Mouse (Mus musculus): Measurements from ENCODE around the gene Rmnd5a. TPM values are rescaled to one million over a fixed set of nuclear protein-coding genes. Genes with fewer than 3 reads are reported as not detected.
A peak's percentile ranks its signal among the peaks of the same experiment; 100 is the strongest.
"Not testable (repeated sequence)": the region's sequence is repeated elsewhere in the genome, so short reads cannot be mapped to it uniquely, and the experiment has no call there.

The Rmnd5a gene
- polyA plus RNA-seq, 1 experiment from 2014 or later, result 8.4 TPM

- H3K36me3 ChIP-seq (replicated peaks), result no peaks in the 10 kb centered on the region
- WGBS, result 77% methylated on average over 3 of the region's 3 CpGs
- DNase-seq (ENCODE audit: extremely low spot score, low spot score), result no peak
- H3K4me3 ChIP-seq, result no peak overlapping the region
- H3K9me3 ChIP-seq, result no peaks in the 10 kb centered on the region
- H3K27me3 ChIP-seq (ENCODE audit: poor library complexity, severe bottlenecking), result no peaks in the 10 kb centered on the region
- H3K4me1 ChIP-seq, result no peaks in the 10 kb centered on the region
- no peak overlapping the region for H3K27ac ChIP-seq
Measured at GRCm38 (mm10) chr6:71469291-71469690, 28.9 kb upstream of the Rmnd5a start.

DNA sequence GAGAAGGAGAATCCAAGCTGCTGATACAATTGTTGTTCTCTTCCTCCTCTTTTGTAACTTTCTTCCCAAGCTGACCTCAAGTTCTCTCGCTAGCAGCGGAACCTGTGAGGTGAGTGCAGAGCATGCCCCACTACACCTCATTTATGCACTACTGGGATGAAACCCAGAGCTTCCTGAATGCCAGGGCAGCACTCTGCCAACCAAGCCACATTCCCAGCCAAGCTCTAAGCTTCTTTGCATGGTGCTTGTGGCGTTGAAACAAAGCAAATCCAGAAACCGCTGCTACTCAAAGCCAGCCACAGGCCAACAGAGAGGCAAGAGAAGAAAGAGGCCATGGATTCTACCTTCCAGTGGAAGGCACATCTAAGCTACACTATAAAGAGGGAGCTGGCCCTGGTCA is 27.3 kb upstream of the Rmnd5a start:
- DNase-seq (ENCODE audit: extremely low spot score, low spot score), result no peak
- 77% methylated on average over 4 of the region's 4 CpGs for WGBS

GRCm38 (mm10) chr6:71465146-71465545 is 24.7 kb upstream of the Rmnd5a start:
- Histone ChIP-seq H3K9me3 (no peaks in the 10 kb centered on the region), H3K4me1 (no peaks in the 10 kb centered on the region), H3K36me3 (replicated peaks) (no peaks in the 10 kb centered on the region), H3K4me3 (no peak overlapping the region), H3K27me3 (ENCODE audit: poor library complexity, severe bottlenecking) (no peaks in the 10 kb centered on the region), H3K27ac (no peak overlapping the region)
- WGBS, result 90% methylated on average over 3 of the region's 3 CpGs
- DNase-seq (ENCODE audit: extremely low spot score, low spot score), result no peak

More for the DNA sequence above, 27.3 kb upstream of the Rmnd5a start:
- Histone ChIP-seq H3K27ac (no peak overlapping the region), H3K4me1 (no peaks in the 10 kb centered on the region), H3K36me3 (replicated peaks) (no peaks in the 10 kb centered on the region), H3K9me3 (no peaks in the 10 kb centered on the region), H3K4me3 (no peak overlapping the region), H3K27me3 (ENCODE audit: poor library complexity, severe bottlenecking) (no peaks in the 10 kb centered on the region)

GRCm38 (mm10) chr6:71457956-71458608 is 17.6 kb upstream of the Rmnd5a start:
- WGBS, result 84% methylated on average over 8 of the region's 8 CpGs
- H3K4me1 ChIP-seq, result no peaks in the 10 kb centered on the region

DNA sequence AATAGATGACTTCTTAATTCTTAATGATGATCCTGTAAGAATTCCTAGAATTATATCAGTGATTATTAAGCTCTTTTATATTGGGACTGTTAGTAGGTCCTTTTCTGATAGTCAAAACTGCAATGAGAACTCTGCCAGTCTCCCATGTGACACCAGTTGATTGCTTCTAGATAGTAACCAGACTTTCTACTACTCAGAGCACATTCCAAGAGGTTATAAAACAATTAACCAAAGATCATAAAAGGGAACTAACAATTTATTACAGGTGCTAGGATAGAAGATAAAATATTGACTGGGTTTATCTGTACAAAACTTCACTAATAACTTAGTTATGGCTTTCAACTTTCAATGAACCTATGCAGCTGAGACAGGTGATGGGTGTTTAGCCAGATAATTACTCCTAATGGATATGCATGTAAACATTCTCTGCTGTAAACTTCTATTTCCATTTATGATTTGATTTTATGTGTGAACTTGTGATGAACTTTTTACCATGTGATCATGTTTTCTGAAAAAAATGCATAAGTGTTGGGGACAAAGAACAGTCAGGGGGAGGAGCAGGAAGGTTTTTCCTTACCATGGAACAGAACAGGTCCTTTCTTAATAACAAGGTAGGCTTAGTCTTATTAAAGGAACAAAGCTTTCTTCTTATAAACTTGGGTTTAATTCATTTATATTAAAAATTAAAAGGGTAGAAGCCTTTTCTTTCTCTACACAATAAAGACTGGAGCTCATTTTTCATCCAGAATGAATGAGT is 13.7 kb upstream of the Rmnd5a start:
- not testable (repeated sequence) for H3K27ac ChIP-seq; H3K9me3 ChIP-seq; H3K4me1 ChIP-seq; H3K4me3 ChIP-seq; H3K27me3 ChIP-seq (ENCODE audit: poor library complexity, severe bottlenecking); DNase-seq (ENCODE audit: extremely low spot score, low spot score); H3K36me3 ChIP-seq (replicated peaks)

More at GRCm38 (mm10) chr6:71457956-71458608, 17.6 kb upstream of the Rmnd5a start:
- no peak for DNase-seq (ENCODE audit: extremely low spot score, low spot score)
- no peaks in the 10 kb centered on the region for H3K9me3 ChIP-seq
- H3K27ac ChIP-seq, result no peak overlapping the region
- H3K4me3 ChIP-seq, result no peak overlapping the region
- H3K36me3 ChIP-seq (replicated peaks), result no peaks in the 10 kb centered on the region
- no peaks in the 10 kb centered on the region for H3K27me3 ChIP-seq (ENCODE audit: poor library complexity, severe bottlenecking)

DNA sequence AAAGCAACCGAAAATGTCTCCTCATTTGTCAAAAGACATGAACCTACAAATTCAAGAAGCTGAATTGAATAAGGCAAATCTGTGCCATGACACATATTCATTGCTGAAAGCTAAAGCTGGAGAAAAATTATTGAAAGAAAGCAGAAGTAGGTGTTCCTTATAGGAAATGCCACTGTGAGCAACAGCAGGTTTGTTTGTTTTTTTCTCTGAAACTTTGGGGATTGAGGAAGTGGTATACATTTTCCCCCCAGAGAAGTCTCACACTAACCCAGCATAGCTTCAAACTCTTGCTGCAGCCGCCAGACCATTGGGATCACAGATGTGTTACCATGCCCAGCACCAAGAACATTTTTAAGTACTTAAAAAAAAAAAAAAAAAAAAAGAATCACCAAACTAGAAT is 12.4 kb upstream of the Rmnd5a start:
- Histone ChIP-seq H3K36me3 (replicated peaks) (no peaks in the 10 kb centered on the region), H3K9me3 (no peaks in the 10 kb centered on the region), H3K4me1 (no peaks in the 10 kb centered on the region), H3K27me3 (ENCODE audit: poor library complexity, severe bottlenecking) (no peaks in the 10 kb centered on the region), H3K4me3 (no peak overlapping the region), H3K27ac (no peak overlapping the region)
- 84% methylated on average over 2 of the region's 2 CpGs for WGBS
- no peak for DNase-seq (ENCODE audit: extremely low spot score, low spot score)

GRCm38 (mm10) chr6:71445560-71445959 is 5.1 kb upstream of the Rmnd5a start:
- Histone ChIP-seq H3K27me3 (ENCODE audit: poor library complexity, severe bottlenecking) (no peaks in the 10 kb centered on the region), H3K9me3 (no peaks in the 10 kb centered on the region), H3K4me3 (no peak overlapping the region), H3K4me1 (peaks cover 12% of the 10 kb centered on the region), H3K36me3 (replicated peaks) (no peaks in the 10 kb centered on the region), H3K27ac (no peak overlapping the region)
- DNase-seq (ENCODE audit: extremely low spot score, low spot score), result no peak
- WGBS, result 88% methylated on average over 6 of the region's 6 CpGs

DNA sequence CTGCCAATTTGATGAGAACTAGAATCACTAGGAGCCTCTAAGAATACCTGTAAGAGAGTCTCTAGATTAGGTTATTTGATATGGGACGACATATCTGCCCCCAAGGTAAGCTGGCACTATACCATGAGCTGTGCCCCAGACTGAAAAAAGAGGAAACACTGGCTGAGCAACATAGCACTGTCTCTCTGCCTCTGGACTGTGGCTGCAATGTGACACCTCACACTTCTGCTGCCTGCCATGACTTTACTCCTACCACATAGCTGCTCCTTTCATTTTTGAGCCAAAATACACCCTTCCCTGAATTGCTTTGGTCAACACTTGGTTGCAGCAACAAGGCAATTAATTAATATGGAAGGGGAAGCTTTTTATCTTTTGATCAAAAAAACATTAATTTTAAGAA is 4.3 kb upstream of the Rmnd5a start:
- peaks cover 12% of the 10 kb centered on the region for H3K4me1 ChIP-seq
- 86% methylated on average over 1 of the region's 1 CpGs for WGBS
- no peak for DNase-seq (ENCODE audit: extremely low spot score, low spot score)
- no peak overlapping the region for H3K4me3 ChIP-seq
- no peaks in the 10 kb centered on the region for H3K36me3 ChIP-seq (replicated peaks)
- no peaks in the 10 kb centered on the region for H3K9me3 ChIP-seq
- no peak overlapping the region for H3K27ac ChIP-seq
- H3K27me3 ChIP-seq (ENCODE audit: poor library complexity, severe bottlenecking), result no peaks in the 10 kb centered on the region

GRCm38 (mm10) chr6:71442130-71442529 is 1.7 kb upstream of the Rmnd5a start:
- no peak for DNase-seq (ENCODE audit: extremely low spot score, low spot score)
- Histone ChIP-seq H3K36me3 (replicated peaks) (no peaks in the 10 kb centered on the region), H3K4me3 (no peak overlapping the region), H3K4me1 (peaks cover 31% of the 10 kb centered on the region), H3K27me3 (ENCODE audit: poor library complexity, severe bottlenecking) (no peaks in the 10 kb centered on the region), H3K9me3 (no peaks in the 10 kb centered on the region), H3K27ac (no peak overlapping the region)
- 78% methylated on average over 2 of the region's 3 CpGs for WGBS

GRCm38 (mm10) chr6:71441251-71441580 is 779 bp upstream of the Rmnd5a start:
- WGBS, result 4% methylated on average over 12 of the region's 12 CpGs
- Histone ChIP-seq H3K36me3 (replicated peaks) (no peaks in the 10 kb centered on the region), H3K4me1 (peaks cover 40% of the 10 kb centered on the region), H3K4me3 (peak overlapping the region; percentile 97), H3K27me3 (ENCODE audit: poor library complexity, severe bottlenecking) (no peaks in the 10 kb centered on the region), H3K27ac (peak overlapping the region; percentile 97), H3K9me3 (no peaks in the 10 kb centered on the region)
- DNase-seq (ENCODE audit: extremely low spot score, low spot score), result no peak

DNA sequence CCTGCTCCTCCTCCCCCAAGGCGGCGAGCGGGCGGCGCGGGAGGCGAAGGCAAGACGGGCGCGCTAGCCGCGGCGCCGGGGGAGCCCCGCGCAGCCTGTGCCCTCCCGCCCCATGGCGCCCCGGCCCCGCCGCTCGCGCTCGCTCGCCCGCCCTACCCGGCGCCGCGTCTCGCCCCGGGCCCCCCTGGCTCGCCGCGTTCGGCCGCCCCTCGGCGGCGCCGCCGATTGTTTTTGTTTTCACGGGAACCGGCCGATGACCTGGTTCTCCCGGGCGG is 283 bp downstream of the Rmnd5a start:
- H3K27me3 ChIP-seq (ENCODE audit: poor library complexity, severe bottlenecking), result no peaks in the 10 kb centered on the region
- peak overlapping the region; percentile 97 for H3K4me3 ChIP-seq
- H3K4me1 ChIP-seq, result peaks cover 42% of the 10 kb centered on the region
- H3K36me3 ChIP-seq (replicated peaks), result no peaks in the 10 kb centered on the region
- peak overlapping the region; percentile 97 for H3K27ac ChIP-seq
- DNase-seq (ENCODE audit: extremely low spot score, low spot score), result no peak
- 1% methylated on average over 45 of the region's 47 CpGs for WGBS
- H3K9me3 ChIP-seq, result no peaks in the 10 kb centered on the region

- WGBS, result under 1% methylated on average over 62 of the region's 62 CpGs
- DNase-seq (ENCODE audit: extremely low spot score, low spot score), result peak; percentile 60
- H3K36me3 ChIP-seq (replicated peaks), result no peaks in the 10 kb centered on the region
- peaks cover 42% of the 10 kb centered on the region for H3K4me1 ChIP-seq
- peak overlapping the region; percentile 97 for H3K4me3 ChIP-seq
- H3K27ac ChIP-seq, result peak overlapping the region; percentile 97
- H3K9me3 ChIP-seq, result no peaks in the 10 kb centered on the region
- no peaks in the 10 kb centered on the region for H3K27me3 ChIP-seq (ENCODE audit: poor library complexity, severe bottlenecking)
Measured at GRCm38 (mm10) chr6:71439506-71440216, 776 bp downstream of the Rmnd5a start.

GRCm38 (mm10) chr6:71438070-71438469 is 2.4 kb downstream of the Rmnd5a start:
- H3K4me1 ChIP-seq, result peaks cover 42% of the 10 kb centered on the region
- H3K27ac ChIP-seq, result no peak overlapping the region
- H3K4me3 ChIP-seq, result peak overlapping the region; percentile 12; the same call in 1 of the 2 replicates
- WGBS, result 63% methylated on average over 1 of the region's 1 CpGs
- no peaks in the 10 kb centered on the region for H3K27me3 ChIP-seq (ENCODE audit: poor library complexity, severe bottlenecking)
- H3K9me3 ChIP-seq, result no peaks in the 10 kb centered on the region
- H3K36me3 ChIP-seq (replicated peaks), result no peaks in the 10 kb centered on the region
- DNase-seq (ENCODE audit: extremely low spot score, low spot score), result no peak

Measured in forebrain, embryonic 10.5 days (tissue).